Mouse (Mus musculus): ENCODE measurements around the gene Hes3.

Hes3 gene

DNA sequence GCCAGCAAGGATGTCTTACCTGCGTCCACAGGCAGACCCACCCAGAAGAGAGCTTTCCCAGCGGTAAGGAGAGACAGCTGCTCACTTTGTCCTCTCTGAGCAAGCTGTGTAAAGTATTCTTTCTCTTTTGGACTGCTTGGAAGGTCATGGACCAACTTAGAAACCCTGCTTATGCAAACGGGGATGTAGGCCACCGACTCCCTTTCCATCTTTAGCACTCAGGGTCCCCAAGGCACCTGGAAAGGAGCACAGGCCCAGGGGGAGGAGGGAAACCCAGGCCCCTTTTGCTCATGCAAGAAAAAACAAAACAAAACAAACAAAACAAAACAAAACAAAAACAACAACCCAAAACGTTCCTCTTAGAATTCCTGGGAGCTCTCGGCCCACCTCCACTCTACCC is at the start of gene Hes3:
Gene Hes3 (minus strand): TSS at position 101 of the 400 bp plus-strand sequence.
- DNase-seq (ENCODE audit: low spot score) = no peak

- DNase-seq (ENCODE audit: low spot score) = no peak
Measured at GRCm38 (mm10) chr4:152340584-152341284, 49.3 kb upstream of the Hes3 start.

DNA sequence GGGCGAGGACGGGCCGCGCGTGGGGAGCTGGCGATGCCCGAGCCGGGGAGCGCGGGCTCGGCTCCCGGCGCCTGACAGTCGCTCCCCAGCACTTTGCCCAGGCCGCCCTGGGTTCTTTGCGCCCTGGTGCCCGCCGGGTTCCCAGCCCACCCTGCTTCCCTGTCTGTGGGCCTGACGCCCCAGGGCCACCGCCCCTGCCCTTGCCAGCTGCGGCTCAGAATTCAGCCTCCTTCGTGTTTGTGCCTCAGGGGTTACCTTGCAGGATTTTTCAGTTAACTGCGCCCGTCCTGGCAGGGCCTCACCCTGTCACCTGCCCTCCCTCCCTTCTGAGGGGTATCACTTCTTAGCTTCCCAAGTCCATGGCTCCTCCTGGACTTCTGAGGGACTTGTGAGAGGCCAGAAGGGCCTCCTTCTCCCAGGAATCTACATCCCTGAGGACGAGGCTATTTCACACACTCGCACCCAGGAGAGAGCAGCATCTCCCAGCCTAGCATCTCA is 47.9 kb upstream of the Hes3 start:
- no peak for DNase-seq (ENCODE audit: low spot score)

DNA sequence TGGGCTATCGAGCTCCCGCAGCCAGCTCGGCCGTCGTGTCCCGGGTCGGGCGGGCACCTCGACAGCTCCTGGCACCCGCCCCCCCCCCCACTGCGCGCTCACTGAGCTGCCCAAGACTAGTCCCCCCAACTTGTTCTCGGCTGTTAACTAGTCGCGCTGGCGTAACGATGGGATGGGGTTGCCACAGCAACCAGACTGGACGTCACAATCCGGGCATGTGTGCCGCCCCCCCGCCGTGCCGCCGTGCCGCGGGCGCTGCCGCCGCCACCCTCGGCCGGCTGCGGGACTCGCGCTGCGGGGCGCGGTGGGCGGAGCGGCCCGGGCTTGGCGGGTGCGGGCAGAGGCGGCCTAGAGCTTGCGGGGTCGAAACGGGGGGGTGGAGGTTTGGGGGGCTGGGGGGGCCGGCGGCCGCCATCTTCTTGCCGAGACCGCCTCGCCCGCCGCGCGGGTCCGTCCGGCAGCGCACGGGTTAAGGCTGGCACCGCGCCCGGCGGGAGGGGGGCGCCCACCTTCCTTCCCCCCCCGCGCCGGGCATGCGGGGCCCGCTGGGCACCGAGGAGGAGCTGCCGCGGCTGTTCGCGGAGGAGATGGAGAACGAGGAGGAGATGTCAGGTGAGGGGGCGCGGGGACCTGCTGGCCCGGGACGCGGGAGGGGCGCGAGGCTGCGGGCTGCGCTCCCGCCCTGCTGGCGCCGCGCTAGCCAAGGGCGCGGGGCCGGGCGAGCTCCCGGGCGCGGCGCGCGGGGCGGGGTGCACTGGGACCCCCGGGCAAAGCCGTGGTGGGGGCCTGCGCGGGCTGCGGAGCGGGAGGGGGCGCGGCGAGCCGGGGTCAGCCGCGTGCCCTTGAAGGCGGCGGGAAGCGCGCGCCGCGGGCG is 47.2 kb upstream of the Hes3 start, which contains the start of gene Chd5:
Gene Chd5 (plus strand): TSS at position 233 of the 874 bp plus-strand sequence.
- no peak for DNase-seq (ENCODE audit: low spot score)

GRCm38 (mm10) chr4:152337772-152338171 is 46.3 kb upstream of the Hes3 start:
- DNase-seq (ENCODE audit: low spot score) = no peak

DNA sequence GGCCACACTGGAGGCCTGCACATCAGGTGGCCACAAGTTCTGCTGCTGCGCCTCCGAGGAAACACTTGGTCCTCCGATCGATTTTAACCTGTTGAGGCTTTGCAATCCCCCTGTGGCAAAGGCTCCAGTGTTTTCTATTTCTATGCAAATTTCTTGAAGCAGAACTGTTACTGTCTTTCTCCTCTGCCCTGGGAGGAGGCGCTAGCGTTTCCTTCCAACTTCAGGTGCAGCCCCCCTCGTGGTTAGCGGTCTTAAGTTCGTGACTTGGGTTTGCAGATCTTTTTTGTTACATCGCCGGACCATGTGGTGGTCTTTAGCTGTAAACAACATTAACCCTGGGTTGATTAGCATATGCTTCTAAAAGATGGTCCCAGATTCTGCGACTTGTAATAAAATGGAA is 42.1 kb upstream of the Hes3 start:
- DNase-seq (ENCODE audit: low spot score) = no peak

DNA sequence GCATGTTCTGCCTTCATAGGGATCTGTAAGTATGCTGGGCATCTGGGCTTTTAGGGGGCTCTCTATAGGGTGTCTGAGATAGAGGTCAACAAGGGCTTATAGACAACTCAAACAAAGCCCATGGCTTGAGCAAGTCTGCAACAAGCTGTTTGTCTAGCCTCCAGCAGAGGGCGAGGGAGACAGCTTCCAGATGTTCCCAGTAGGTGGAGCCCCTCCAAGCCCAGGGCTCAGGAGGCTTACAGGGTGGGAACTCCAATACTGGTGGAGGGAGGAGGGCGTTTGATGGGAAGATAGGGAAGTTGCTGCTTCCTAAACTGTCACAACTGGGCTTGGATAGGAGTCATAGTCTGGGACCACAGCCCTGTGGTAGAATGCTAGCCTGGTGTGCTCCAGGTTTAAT is 41.5 kb upstream of the Hes3 start:
- peak; percentile 88 for DNase-seq (ENCODE audit: low spot score)

GRCm38 (mm10) chr4:152328691-152329090 is 37.2 kb upstream of the Hes3 start:
- DNase-seq (ENCODE audit: low spot score) = peak; percentile 65

- DNase-seq (ENCODE audit: low spot score) = no peak
Measured at GRCm38 (mm10) chr4:152326543-152326942, 35.1 kb upstream of the Hes3 start.

GRCm38 (mm10) chr4:152325574-152326411 is 34.3 kb upstream of the Hes3 start, which contains the start of gene Rpl22:
Gene Rpl22, plus strand, starts transcription at chr4:152325742.
- DNase-seq (ENCODE audit: low spot score) = peak; percentile 99

GRCm38 (mm10) chr4:152324641-152325562 is 33.4 kb upstream of the Hes3 start:
- no peak for DNase-seq (ENCODE audit: low spot score)

GRCm38 (mm10) chr4:152321464-152321863 is 30.0 kb upstream of the Hes3 start:
- no peak for DNase-seq (ENCODE audit: low spot score)

DNA sequence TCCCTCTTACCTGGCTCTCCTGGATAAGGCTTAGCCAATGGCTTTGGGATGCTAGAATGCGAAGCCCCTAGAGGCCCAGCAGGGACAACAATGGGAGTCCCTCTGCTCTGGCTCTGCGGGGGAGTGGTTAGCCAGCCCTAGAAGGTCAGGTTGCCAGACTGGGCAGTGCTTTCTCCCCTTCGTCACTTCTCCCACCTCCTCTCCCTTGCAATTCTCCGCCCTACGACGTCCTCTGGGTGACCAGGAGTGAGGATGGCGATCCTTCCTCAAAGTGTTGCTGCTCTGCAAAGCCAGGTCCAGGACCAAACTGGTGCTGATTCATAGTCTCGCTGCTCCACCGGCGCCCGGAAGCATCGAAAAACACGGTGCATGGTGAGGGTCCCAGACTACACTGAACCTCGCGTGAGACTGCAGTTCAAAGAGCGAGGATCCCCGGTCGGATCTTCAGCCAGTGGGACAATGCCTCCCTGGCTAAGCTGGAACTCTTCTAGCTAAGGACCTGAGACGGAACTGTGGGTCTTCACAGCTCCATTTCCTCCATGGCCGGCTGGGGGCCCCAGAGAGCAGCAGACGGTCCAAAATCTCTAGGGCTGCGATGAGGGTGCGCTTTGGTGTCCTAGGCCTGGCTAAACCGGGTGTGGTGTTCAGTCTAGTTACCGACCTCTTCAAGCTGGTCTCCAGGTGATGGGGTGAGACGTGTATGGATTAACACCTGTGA is 27.2 kb upstream of the Hes3 start, which contains the start of gene Rnf207:
Gene Rnf207 (minus strand): TSS at position 477 of the 718 bp plus-strand sequence.
- DNase-seq (ENCODE audit: low spot score) = peak; percentile 67

DNA sequence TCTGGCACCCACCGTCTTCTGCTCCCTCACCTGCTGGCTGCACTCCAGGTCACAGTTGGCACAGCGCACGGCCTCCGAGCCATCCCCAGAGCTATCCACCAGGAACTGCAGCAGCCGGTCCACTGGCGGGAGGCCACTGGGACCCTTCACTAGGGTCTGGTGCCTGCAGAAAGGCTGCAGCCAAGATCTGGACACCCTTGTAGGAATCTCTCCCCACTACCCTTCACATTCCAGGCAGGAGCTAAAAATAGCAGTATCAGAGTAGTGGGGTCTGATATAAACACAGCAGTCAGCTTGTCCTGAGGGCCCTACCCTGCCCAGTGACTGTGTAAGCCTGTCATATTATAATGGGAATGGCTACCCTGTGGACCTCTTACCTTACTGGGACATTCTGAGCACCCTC is 26.2 kb upstream of the Hes3 start:
- DNase-seq (ENCODE audit: low spot score) = no peak

GRCm38 (mm10) chr4:152315498-152316213 is 24.2 kb upstream of the Hes3 start:
- DNase-seq (ENCODE audit: low spot score) = no peak

DNA sequence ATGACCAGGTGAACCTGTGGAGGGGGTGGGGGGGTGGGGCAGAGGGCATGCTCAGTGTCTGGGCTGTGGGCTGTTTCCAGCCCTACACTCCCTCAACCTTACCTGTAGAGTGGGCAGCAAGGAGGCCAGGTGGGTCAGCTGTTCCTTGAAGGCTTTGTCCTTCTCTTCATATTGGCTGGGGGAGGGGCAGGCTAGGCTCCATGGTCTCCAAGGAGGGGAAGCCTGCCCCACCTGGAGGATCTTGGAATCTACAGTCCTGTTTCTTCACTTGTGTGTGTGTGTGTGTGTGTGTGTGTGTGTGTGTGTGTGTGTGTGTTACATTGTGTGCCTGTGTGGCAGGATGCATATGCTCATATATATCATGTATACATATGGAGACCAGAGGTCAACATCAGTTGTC is 22.5 kb upstream of the Hes3 start:
- DNase-seq (ENCODE audit: low spot score) = peak; percentile 55

- DNase-seq (ENCODE audit: low spot score) = peak; percentile 64
Measured at GRCm38 (mm10) chr4:152313211-152313632, 21.8 kb upstream of the Hes3 start.

GRCm38 (mm10) chr4:152312186-152312585 is 20.7 kb upstream of the Hes3 start:
- DNase-seq (ENCODE audit: low spot score) = peak; percentile 45

DNA sequence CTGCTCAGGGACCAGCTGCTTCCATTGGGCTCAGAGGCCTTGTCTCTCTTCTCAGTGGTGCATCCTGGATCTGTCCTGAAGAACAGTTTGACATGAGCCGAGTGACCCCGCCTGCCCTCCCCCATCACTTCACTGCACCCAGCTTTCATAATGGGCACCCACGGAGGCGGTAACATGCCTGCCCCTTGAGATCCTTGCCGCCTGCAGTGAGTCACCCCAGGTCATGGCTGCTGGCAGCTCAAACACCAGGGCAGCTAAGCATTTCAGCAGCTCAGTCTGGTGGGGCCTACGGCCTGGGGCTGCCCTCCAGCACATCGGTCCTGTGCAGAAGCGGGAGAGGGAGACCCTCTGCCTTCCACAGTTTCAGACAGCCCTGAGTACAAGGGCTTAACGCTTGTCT is 16.1 kb upstream of the Hes3 start:
- DNase-seq (ENCODE audit: low spot score) = no peak

Data from embryo, embryonic 10 days (tissue).